Comparison of ENCODE assay signal across 10 mouse cellular contexts in the genomic region with DNA sequence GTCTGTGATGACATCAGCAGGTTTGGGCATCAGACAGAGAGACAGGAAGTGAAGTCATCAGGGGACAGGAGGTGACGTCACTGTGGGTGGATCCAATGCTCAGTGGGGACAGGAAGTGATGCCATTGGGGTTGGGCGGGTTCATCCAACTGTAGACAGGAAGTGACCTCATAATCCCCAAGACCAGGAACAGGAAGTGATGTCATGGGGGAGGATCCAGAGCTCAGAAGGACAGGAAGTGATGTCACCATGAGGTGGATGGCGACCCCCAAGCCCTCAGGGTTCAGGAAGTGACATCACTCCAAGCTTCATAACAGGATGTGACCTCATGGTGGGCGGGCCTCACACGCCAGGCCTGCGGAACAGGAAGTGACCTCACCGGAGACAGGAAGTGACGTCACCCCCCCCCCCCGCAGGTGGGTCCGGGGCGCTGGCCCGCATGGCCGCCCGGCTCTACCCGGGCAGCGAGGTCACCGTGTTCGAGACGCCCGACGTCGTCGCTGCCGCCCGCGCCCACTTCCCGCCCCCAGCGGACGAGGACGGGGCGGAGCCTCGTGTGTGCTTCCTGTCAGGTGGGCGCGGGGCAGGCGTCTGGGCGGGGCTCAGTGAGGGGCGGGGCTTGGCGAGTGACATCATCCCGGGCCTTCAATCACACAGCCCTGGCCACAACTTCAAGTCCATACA. TPM values are rescaled to one million over a fixed set of nuclear protein-coding genes. Genes with fewer than 3 reads are reported as not detected.
DNase-seq lines count a peak whose midpoint lies in the region; ATAC-seq and TF ChIP-seq lines count a peak whose summit lies in the region.
"Had no signal": no experiment of that assay in that cellular context is flagged by ENCODE, and none has a peak within 500 bp of the region (broad histone marks: within the 10 kb centered on the region; RNA-seq: fewer than 3 reads in every experiment).

No protein-coding gene starts in this region.

- H3K9ac ChIP-seq in heart, embryonic 14.5 days (ENCODE audit: low read length): no peak overlapping the region
- H3K9ac ChIP-seq: heart, embryonic 13.5 days; liver, embryonic 13.5 days had no signal

- no peak for TF ChIP-seq POLR2A in kidney, adult 2 months (IDR thresholded peaks at IDR 0.05; ENCODE audit: low read depth, low read length)

- no peak for DNase-seq in heart, postnatal 4 days
- peak; percentile 1 for DNase-seq in A20 (ENCODE audit: low read depth, low spot score)
- DNase-seq in layer of hippocampus, adult 2 months (ENCODE audit: low spot score in 2 of 2): no peak
- DNase-seq in cerebellum, postnatal 10 days: no peak
- DNase-seq in kidney, adult 2 months: no peak
- DNase-seq: liver, embryonic 13.5 days had no signal

- no peak overlapping the region for H3K27ac ChIP-seq in heart, embryonic 14.5 days (replicated peaks in 1 of 2; ENCODE audit: control insufficient read depth in 1 of 2, insufficient read depth in 1 of 2, low read depth in 2 of 2, low read length in 2 of 2)
- H3K27ac ChIP-seq in layer of hippocampus, adult 2 months: no peak overlapping the region
- H3K27ac ChIP-seq in kidney, adult 2 months (ENCODE audit: insufficient read depth, low read depth, low read length): no peak overlapping the region
- H3K27ac ChIP-seq: heart, embryonic 13.5 days; liver, embryonic 13.5 days had no signal

- ATAC-seq in heart, embryonic 14.5 days (ENCODE audit: insufficient number of reproducible peaks, insufficient read depth, low FRiP score, low read depth): peak; percentile 32
- peak; percentile 31 for ATAC-seq in activated CD4-positive, CD25-positive, alpha-beta regulatory T cell, adult 4 months
- ATAC-seq in megakaryocyte progenitor cell, adult 5-6 weeks (replicated peaks; ENCODE audit: poor library complexity): peak; percentile 29

- H3K27me3 ChIP-seq in heart, embryonic 14.5 days (ENCODE audit: control insufficient read depth, insufficient read depth, low read length): no peaks in the 10 kb centered on the region
- H3K27me3 ChIP-seq in kidney, adult 2 months (replicated peaks; ENCODE audit: control insufficient read depth, insufficient read depth, low read length): no peaks in the 10 kb centered on the region
- H3K27me3 ChIP-seq: heart, embryonic 13.5 days; liver, embryonic 13.5 days had no signal

- no peaks in the 10 kb centered on the region for H3K36me3 ChIP-seq in heart, embryonic 14.5 days (ENCODE audit: control insufficient read depth, insufficient read depth, low read length)
- no peaks in the 10 kb centered on the region for H3K36me3 ChIP-seq in kidney, adult 2 months (ENCODE audit: control insufficient read depth, insufficient read depth, low read length)

- no peak overlapping the region for H3K4me3 ChIP-seq in heart, embryonic 14.5 days (ENCODE audit: control insufficient read depth in 1 of 2, insufficient read depth in 1 of 2, low read depth in 1 of 2, low read length in 2 of 2)
- H3K4me3 ChIP-seq in layer of hippocampus, adult 2 months: no peak overlapping the region
- H3K4me3 ChIP-seq in kidney, adult 2 months (ENCODE audit: insufficient read depth, low read depth, low read length): no peak overlapping the region
- H3K4me3 ChIP-seq: heart, embryonic 13.5 days had no signal

- H3K9me3 ChIP-seq in heart, embryonic 14.5 days (ENCODE audit: control insufficient read depth, low read length): peaks cover 52% of the 10 kb centered on the region

- 95% methylated on average over 34 of the region's 39 CpGs for WGBS in heart, embryonic 14.5 days
- WGBS in kidney, adult 2 months: 95% methylated on average over 39 of the region's 39 CpGs

- TF ChIP-seq CTCF in layer of hippocampus, adult 2 months (conservative IDR thresholded peaks at IDR 0.05): no peak
- no peak for TF ChIP-seq CTCF in kidney, adult 2 months (conservative IDR thresholded peaks at IDR 0.05; ENCODE audit: insufficient read depth, insufficient read length, low read depth, low read length)

- no peaks in the 10 kb centered on the region for H3K4me1 ChIP-seq in heart, embryonic 14.5 days (ENCODE audit: control insufficient read depth in 2 of 2, insufficient read depth in 2 of 2, low read length in 2 of 2)
- H3K4me1 ChIP-seq in kidney, adult 2 months (ENCODE audit: control insufficient read depth, insufficient read depth, low read length): no peaks in the 10 kb centered on the region
- H3K4me1 ChIP-seq: heart, embryonic 13.5 days; liver, embryonic 13.5 days had no signal

- H3K4me2 ChIP-seq in heart, embryonic 14.5 days (ENCODE audit: low read length): no peak overlapping the region
- H3K4me2 ChIP-seq: heart, embryonic 13.5 days; liver, embryonic 13.5 days had no signal

RNA-seq across cellular contexts. Expression of a gene that starts 3.6 kb away (rescaled TPM):
- polyA plus RNA-seq in heart, embryonic 14.5 days (2014; fragmentation: Nextera tagmentation; extraction: Ambion mirVana): not detected in 2 replicates
- total RNA-seq in heart, postnatal 4 days (2021): not detected
- not detected for polyA plus RNA-seq in activated CD4-positive, CD25-positive, alpha-beta regulatory T cell, adult 4 months (2017; shearing (Covaris generic))
- not detected in 2 replicates for total RNA-seq in megakaryocyte progenitor cell, adult 5-6 weeks (2015)
- total RNA-seq in megakaryocyte progenitor cell, adult 5-6 weeks (2017): not detected in 2 replicates
- under 1 TPM in 1 of 2 experiments, not detected in 1; 0.31 TPM for total RNA-seq in layer of hippocampus, adult 2 months (2021)
- not detected in 2 replicates for polyA plus RNA-seq in kidney, adult 2 months (2012; rRNA removed)
- polyA plus RNA-seq: heart, embryonic 13.5 days; liver, embryonic 13.5 days had no signal
